ENCODE assay signal across 13 mouse cellular contexts in the genomic region with DNA sequence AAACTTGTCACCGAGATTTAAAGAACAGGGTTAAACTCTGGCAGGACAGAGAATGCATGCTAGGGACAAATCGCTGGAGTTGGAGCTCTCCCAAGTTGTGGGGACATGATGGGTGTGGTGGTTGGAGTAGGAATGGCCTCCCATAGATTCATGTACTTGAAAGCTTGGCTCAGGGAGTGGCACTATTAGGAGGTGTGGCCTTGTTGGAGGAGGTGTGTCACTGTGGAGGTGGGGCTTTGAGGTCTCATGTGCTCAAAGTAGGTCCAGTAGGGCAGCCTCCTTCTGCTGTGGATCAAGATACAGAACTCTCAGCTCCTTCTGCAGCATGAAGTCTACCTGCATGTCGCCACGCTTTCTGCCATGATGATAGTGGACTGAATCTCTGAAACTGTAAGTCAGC. TPM values are rescaled to one million over a fixed set of nuclear protein-coding genes. Genes with fewer than 3 reads are reported as not detected.
"Had no signal": no experiment of that assay in that cellular context is flagged by ENCODE, and none has a peak within 500 bp of the region (broad histone marks: within the 10 kb centered on the region; RNA-seq: fewer than 3 reads in every experiment).

No protein-coding gene starts in this region.

- DNase-seq: retina, postnatal 1 day; right cerebral cortex, adult 18-20 months; right cerebral cortex, postnatal 14 days; right cerebral cortex, postnatal 25 days; right cerebral cortex, postnatal 4 days; spleen, adult 18-20 months; thymus, adult 18-20 months; thymus, adult 2 months; thymus, postnatal 14 days; thymus, postnatal 25 days; thymus, postnatal 36 days; thymus, postnatal 4 days had no signal

RNA-seq across cellular contexts. Expression of a gene that starts 37.3 kb away (rescaled TPM):
- total RNA-seq: neutrophil, adult 5-6 weeks had no signal

RNA-seq across cellular contexts. Expression of a gene that starts 54.7 kb away (rescaled TPM):
- total RNA-seq: neutrophil, adult 5-6 weeks had no signal
